Mouse (Mus musculus): ENCODE data around the gene Rcor1. TPM values are rescaled to one million over a fixed set of nuclear protein-coding genes. Genes with fewer than 3 reads are reported as not detected.

Rcor1 gene
- polyA plus RNA-seq, 1 experiment from 2014 or later, result 13.1 TPM

- no peaks in the 10 kb centered on the region for H3K9me3 ChIP-seq
- no peaks in the 10 kb centered on the region for H3K27me3 ChIP-seq
- H3K4me1 ChIP-seq (replicated peaks), result no peaks in the 10 kb centered on the region
- no peaks in the 10 kb centered on the region for H3K36me3 ChIP-seq
- no peak overlapping the region for H3K4me3 ChIP-seq (replicated peaks)
- H3K9ac ChIP-seq (replicated peaks), result no peak overlapping the region
- no peak overlapping the region for H3K4me2 ChIP-seq
- H3K27ac ChIP-seq, result 0 out of 2 replicates have a peak overlapping the region, but pooled peaks have one; percentile 12
- no peak for ATAC-seq (ENCODE audit: insufficient number of reproducible peaks, insufficient read depth, low FRiP score, low TSS enrichment, low read depth)
- WGBS, result 59% methylated on average over 3 of the region's 3 CpGs
Observed at GRCm38 (mm10) chr12:111021577-111021976, 17.6 kb upstream of the Rcor1 start.

GRCm38 (mm10) chr12:111028176-111029167 is 10.7 kb upstream of the Rcor1 start:
- no peaks in the 10 kb centered on the region for H3K9me3 ChIP-seq
- H3K36me3 ChIP-seq, result no peaks in the 10 kb centered on the region
- no peak overlapping the region for H3K27ac ChIP-seq
- no peaks in the 10 kb centered on the region for H3K27me3 ChIP-seq
- H3K4me1 ChIP-seq (replicated peaks), result no peaks in the 10 kb centered on the region
- H3K4me3 ChIP-seq (replicated peaks), result no peak overlapping the region
- ATAC-seq (ENCODE audit: insufficient number of reproducible peaks, insufficient read depth, low FRiP score, low TSS enrichment, low read depth), result no peak
- H3K4me2 ChIP-seq, result no peak overlapping the region
- WGBS, result 66% methylated on average over 19 of the region's 19 CpGs
- H3K9ac ChIP-seq (replicated peaks), result no peak overlapping the region

GRCm38 (mm10) chr12:111029291-111029890 is 9.8 kb upstream of the Rcor1 start:
- Histone ChIP-seq H3K27ac (no peak overlapping the region), H3K4me2 (no peak overlapping the region), H3K9me3 (no peaks in the 10 kb centered on the region), H3K36me3 (no peaks in the 10 kb centered on the region), H3K9ac (replicated peaks) (no peak overlapping the region), H3K4me3 (replicated peaks) (no peak overlapping the region), H3K27me3 (no peaks in the 10 kb centered on the region), H3K4me1 (replicated peaks) (no peaks in the 10 kb centered on the region)
- WGBS, result 72% methylated on average over 7 of the region's 7 CpGs
- ATAC-seq (ENCODE audit: insufficient number of reproducible peaks, insufficient read depth, low FRiP score, low TSS enrichment, low read depth), result no peak

GRCm38 (mm10) chr12:111032839-111033238 is 6.3 kb upstream of the Rcor1 start:
- no peaks in the 10 kb centered on the region for H3K36me3 ChIP-seq
- 86% methylated on average over 5 of the region's 5 CpGs for WGBS
- ATAC-seq (ENCODE audit: insufficient number of reproducible peaks, insufficient read depth, low FRiP score, low TSS enrichment, low read depth), result no peak
- no peak overlapping the region for H3K4me3 ChIP-seq (replicated peaks)
- H3K4me1 ChIP-seq (replicated peaks), result peaks cover 11% of the 10 kb centered on the region; the same call in 1 of the 2 replicates
- no peaks in the 10 kb centered on the region for H3K27me3 ChIP-seq
- no peak overlapping the region for H3K9ac ChIP-seq (replicated peaks)
- no peak overlapping the region for H3K27ac ChIP-seq
- no peak overlapping the region for H3K4me2 ChIP-seq
- H3K9me3 ChIP-seq, result no peaks in the 10 kb centered on the region

- no peak overlapping the region for H3K9ac ChIP-seq (replicated peaks)
- 64% methylated on average over 12 of the region's 12 CpGs for WGBS
- no peaks in the 10 kb centered on the region for H3K36me3 ChIP-seq
- H3K27me3 ChIP-seq, result no peaks in the 10 kb centered on the region
- H3K27ac ChIP-seq, result no peak overlapping the region
- peaks cover 13% of the 10 kb centered on the region; the same call in 1 of the 2 replicates for H3K4me1 ChIP-seq (replicated peaks)
- no peak overlapping the region for H3K4me3 ChIP-seq (replicated peaks)
- no peak for ATAC-seq (ENCODE audit: insufficient number of reproducible peaks, insufficient read depth, low FRiP score, low TSS enrichment, low read depth)
- no peaks in the 10 kb centered on the region for H3K9me3 ChIP-seq
- no peak overlapping the region for H3K4me2 ChIP-seq
Observed at GRCm38 (mm10) chr12:111035182-111035824, 3.8 kb upstream of the Rcor1 start.

- no peak for ATAC-seq (ENCODE audit: insufficient number of reproducible peaks, insufficient read depth, low FRiP score, low TSS enrichment, low read depth)
- Histone ChIP-seq H3K4me2 (no peak overlapping the region), H3K27ac (no peak overlapping the region)
Observed at GRCm38 (mm10) chr12:111036198-111036775, 2.9 kb upstream of the Rcor1 start.

GRCm38 (mm10) chr12:111037241-111038180 is 1.6 kb upstream of the Rcor1 start:
- peak overlapping the region; percentile 97 for H3K4me3 ChIP-seq (replicated peaks)
- H3K4me2 ChIP-seq, result peak overlapping the region; percentile 89
- H3K9ac ChIP-seq (replicated peaks), result peak overlapping the region; percentile 98
- no peak for ATAC-seq (ENCODE audit: insufficient number of reproducible peaks, insufficient read depth, low FRiP score, low TSS enrichment, low read depth)
- H3K4me1 ChIP-seq (replicated peaks), result peaks cover 26% of the 10 kb centered on the region
- H3K36me3 ChIP-seq, result peaks cover 4% of the 10 kb centered on the region
- 53% methylated on average over 18 of the region's 18 CpGs for WGBS
- no peaks in the 10 kb centered on the region for H3K9me3 ChIP-seq
- peak overlapping the region; percentile 98 for H3K27ac ChIP-seq
- no peaks in the 10 kb centered on the region for H3K27me3 ChIP-seq

More at GRCm38 (mm10) chr12:111036198-111036775, 2.9 kb upstream of the Rcor1 start:
- Histone ChIP-seq H3K36me3 (no peaks in the 10 kb centered on the region), H3K27me3 (no peaks in the 10 kb centered on the region), H3K4me1 (replicated peaks) (peaks cover 22% of the 10 kb centered on the region), H3K4me3 (replicated peaks) (no peak overlapping the region), H3K9me3 (no peaks in the 10 kb centered on the region), H3K9ac (replicated peaks) (no peak overlapping the region)

- peaks cover 26% of the 10 kb centered on the region for H3K4me1 ChIP-seq (replicated peaks)
- under 1% methylated on average over 54 of the region's 54 CpGs for WGBS
- peak overlapping the region; percentile 97 for H3K4me3 ChIP-seq (replicated peaks)
- H3K9me3 ChIP-seq, result no peaks in the 10 kb centered on the region
- H3K27me3 ChIP-seq, result no peaks in the 10 kb centered on the region
- peak overlapping the region; percentile 98 for H3K9ac ChIP-seq (replicated peaks)
- H3K36me3 ChIP-seq, result peaks cover 10% of the 10 kb centered on the region
- peak overlapping the region; percentile 89 for H3K4me2 ChIP-seq
- ATAC-seq (ENCODE audit: insufficient number of reproducible peaks, insufficient read depth, low FRiP score, low TSS enrichment, low read depth), result peak; percentile 53
- peak overlapping the region; percentile 98 for H3K27ac ChIP-seq
Observed at GRCm38 (mm10) chr12:111038231-111038975, 748 bp upstream of the Rcor1 start.

- Histone ChIP-seq H3K4me3 (replicated peaks) (peak overlapping the region; percentile 97), H3K4me1 (replicated peaks) (peaks cover 26% of the 10 kb centered on the region), H3K27ac (peak overlapping the region; percentile 98), H3K9ac (replicated peaks) (peak overlapping the region; percentile 98), H3K9me3 (no peaks in the 10 kb centered on the region), H3K27me3 (no peaks in the 10 kb centered on the region), H3K36me3 (peaks cover 21% of the 10 kb centered on the region), H3K4me2 (peak overlapping the region; percentile 89)
- no peak for ATAC-seq (ENCODE audit: insufficient number of reproducible peaks, insufficient read depth, low FRiP score, low TSS enrichment, low read depth)
- WGBS, result under 1% methylated on average over 65 of the region's 65 CpGs
Observed at GRCm38 (mm10) chr12:111039771-111040530, 800 bp downstream of the Rcor1 start.
